Mouse (Mus musculus) liver, adult 2 months (tissue): ENCODE data around the gene Cbr4. TPM values are rescaled to one million over a fixed set of nuclear protein-coding genes. Genes with fewer than 3 reads are reported as not detected.
A peak's percentile ranks its signal among the peaks of the same experiment; 100 is the strongest.

ENCODE experiments used
- DNase-seq: peaks from one replicate; pipeline ENCODE4 v3.0.0-alpha.2; 2011; ENCODE audit warnings: low read depth, low spot score; ENCODE audit errors: extremely low read depth
- H3K27ac ChIP-seq: fragments of 200-500 bp; replicated peaks from 2 replicates; pipeline ENCODE4 v1.5.1; 2012; ENCODE audit warnings: low read depth, mild to moderate bottlenecking, control low read depth, inconsistent platforms, low read length; ENCODE audit not compliant: insufficient read depth
- H3K27me3 ChIP-seq: fragments of 200-500 bp; 2 replicates; pipeline ENCODE4 v1.6.1; 2012; ENCODE audit warnings: mild to moderate bottlenecking, moderate library complexity, low read length, inconsistent platforms; ENCODE audit not compliant: control insufficient read depth, insufficient read depth
- H3K36me3 ChIP-seq: fragments of 200-500 bp; 2 replicates; pipeline ENCODE4 v1.6.1; 2012; ENCODE audit warnings: low read length, inconsistent platforms; ENCODE audit not compliant: control insufficient read depth, insufficient read depth
- H3K4me1 ChIP-seq: fragments of 200-500 bp; 2 replicates; pipeline ENCODE4 v1.6.1; 2011; ENCODE audit warnings: low read length; ENCODE audit not compliant: control insufficient read depth, insufficient read depth
- H3K4me3 ChIP-seq: fragments of 200-500 bp; 2 replicates; pipeline ENCODE4 v1.5.1; 2011; ENCODE audit warnings: low read depth, mild to moderate bottlenecking, control low read depth, low read length, moderate library complexity; ENCODE audit not compliant: insufficient read depth
- H3K79me2 ChIP-seq: fragments of 200-500 bp; 2 replicates; pipeline ENCODE4 v1.6.1; 2012; ENCODE audit warnings: inconsistent platforms, mild to moderate bottlenecking, low read length, moderate library complexity; ENCODE audit not compliant: control insufficient read depth, insufficient read depth
- H3K9ac ChIP-seq: fragments of 200-500 bp; 2 replicates; pipeline ENCODE4 v1.6.1; 2012; ENCODE audit warnings: low read depth, mild to moderate bottlenecking, control low read depth, inconsistent platforms, low read length
- CTCF ChIP-seq: fragments of 200-500 bp; IDR thresholded peaks from 2 replicates; pipeline ENCODE4 v1.5.1; 2011; ENCODE audit warnings: low read depth, low read length, control low read depth
- POLR2A ChIP-seq: fragments of 200-500 bp; IDR thresholded peaks from 2 replicates; pipeline ENCODE4 v1.6.1; 2011; ENCODE audit warnings: low read length, control low read depth; ENCODE audit not compliant: insufficient read depth; ENCODE audit errors: extremely low read depth
- WGBS: fragments of 180-500 bp; shearing (Covaris S2); methylation state at CpG from one replicate; pipeline ENCODE4 v1.1.7; 2018; 5-methylcytosine and 5-hydroxymethylcytosine counted together
- polyA plus RNA-seq: library from polyadenylated mRNA; depleted of rRNA; stranded (reverse); fragments of >200 nt; gene quantifications from 2 replicates; pipeline ENCODE4 v1.2.3, GENCODE M21; 2012
- total RNA-seq: library from RNA; depleted of rRNA; stranded (reverse); fragments of >200 nt; gene quantifications from 2 replicates; pipeline ENCODE4 v1.2.3, GENCODE M21; 2014

The Cbr4 gene
- total and polyA plus RNA-seq, 2 experiments, result 10.7 to 22.0 TPM

- DNase-seq, result peak; percentile 35
- peaks cover 2% of the 10 kb centered on the region; the same call in 1 of the 2 replicates for H3K79me2 ChIP-seq
- H3K27ac ChIP-seq, result no peak overlapping the region
- WGBS, result 44% methylated on average over 5 of the region's 5 CpGs
- peaks cover 50% of the 10 kb centered on the region for H3K36me3 ChIP-seq
- H3K4me3 ChIP-seq, result no peak overlapping the region
- H3K4me1 ChIP-seq, result no peaks in the 10 kb centered on the region; the same call in 1 of the 2 replicates
- no peaks in the 10 kb centered on the region for H3K27me3 ChIP-seq
- no peak overlapping the region for H3K9ac ChIP-seq
- TF ChIP-seq POLR2A (no peak), CTCF (no peak)
Observed at GRCm38 (mm10) chr8:61537471-61537870, 49.9 kb downstream of the Cbr4 start.

DNA sequence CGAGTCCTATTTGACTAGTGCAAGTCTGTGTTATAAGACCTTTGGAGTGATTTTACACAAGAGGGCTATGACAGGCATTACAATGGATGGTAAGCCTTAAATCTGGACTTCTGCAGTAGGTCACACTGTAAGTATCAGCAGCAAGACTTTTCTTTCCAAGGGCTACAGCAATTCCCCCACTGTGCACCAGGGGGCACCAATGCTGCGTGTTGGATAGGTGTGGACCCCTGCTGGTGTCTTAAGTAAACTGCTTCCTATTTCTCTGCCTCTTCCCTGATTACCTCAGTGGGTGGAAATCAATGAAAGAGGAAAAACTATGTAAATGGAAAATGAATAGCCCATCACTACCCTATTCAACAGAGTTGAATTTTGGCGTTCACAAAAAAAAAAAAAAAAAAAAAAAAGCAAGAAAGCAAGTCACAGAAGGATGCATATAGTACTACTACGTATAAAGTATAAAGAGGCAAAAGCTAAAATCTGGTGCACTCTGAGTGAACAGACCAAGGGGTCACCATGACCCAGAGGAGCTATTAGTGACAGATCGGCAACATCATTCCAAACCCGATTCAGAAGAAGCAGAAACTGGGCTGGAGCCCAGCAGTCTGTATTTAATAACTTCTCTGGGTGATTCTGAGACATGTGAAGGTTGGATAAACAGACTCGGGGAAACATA lies 52.4 kb downstream of the Cbr4 start:
- peaks cover 48% of the 10 kb centered on the region; the same call in 1 of the 2 replicates for H3K36me3 ChIP-seq
- H3K9ac ChIP-seq, result no peak overlapping the region
- H3K27ac ChIP-seq, result no peak overlapping the region
- no peaks in the 10 kb centered on the region for H3K27me3 ChIP-seq
- WGBS, result 48% methylated on average over 7 of the region's 7 CpGs
- no peaks in the 10 kb centered on the region; the same call in 1 of the 2 replicates for H3K4me1 ChIP-seq
- peaks cover 12% of the 10 kb centered on the region; the same call in 1 of the 2 replicates for H3K79me2 ChIP-seq
- peak; percentile 100 for TF ChIP-seq CTCF
- TF ChIP-seq POLR2A, result no peak
- peak; percentile 69 for DNase-seq
- H3K4me3 ChIP-seq, result no peak overlapping the region; the same call in 1 of the 2 replicates

GRCm38 (mm10) chr8:61549585-61549984 lies 62.1 kb downstream of the Cbr4 start:
- Histone ChIP-seq H3K36me3 (peaks cover 37% of the 10 kb centered on the region), H3K4me3 (no peak overlapping the region), H3K9ac (no peak overlapping the region), H3K27ac (no peak overlapping the region), H3K4me1 (no peaks in the 10 kb centered on the region), H3K79me2 (peaks cover 16% of the 10 kb centered on the region), H3K27me3 (no peaks in the 10 kb centered on the region)
- 92% methylated on average over 41 of the region's 41 CpGs for WGBS
- TF ChIP-seq CTCF (no peak), POLR2A (no peak)
- DNase-seq, result no peak

- Histone ChIP-seq H3K36me3 (peaks cover 36% of the 10 kb centered on the region), H3K79me2 (peaks cover 17% of the 10 kb centered on the region), H3K27ac (no peak overlapping the region), H3K9ac (no peak overlapping the region), H3K27me3 (no peaks in the 10 kb centered on the region), H3K4me1 (no peaks in the 10 kb centered on the region), H3K4me3 (no peak overlapping the region)
- TF ChIP-seq POLR2A (no peak), CTCF (peak; percentile 73)
- no peak for DNase-seq
- 86% methylated on average over 27 of the region's 27 CpGs for WGBS
Observed at GRCm38 (mm10) chr8:61550006-61550748, 62.6 kb downstream of the Cbr4 start.

GRCm38 (mm10) chr8:61552221-61552620 lies 64.7 kb downstream of the Cbr4 start:
- Histone ChIP-seq H3K27me3 (no peaks in the 10 kb centered on the region), H3K4me1 (peaks cover 10% of the 10 kb centered on the region), H3K36me3 (peaks cover 32% of the 10 kb centered on the region), H3K9ac (no peak overlapping the region), H3K4me3 (no peak overlapping the region), H3K79me2 (peaks cover 31% of the 10 kb centered on the region), H3K27ac (no peak overlapping the region)
- no peak for DNase-seq
- TF ChIP-seq CTCF (no peak), POLR2A (no peak)
- 85% methylated on average over 6 of the region's 6 CpGs for WGBS
